Mouse (Mus musculus): Measurements from ENCODE around the gene Crtc3.

GRCm38 (mm10) chr7:80682630-80683029, 6.0 kb downstream of the Crtc3 start:
- no peak for TF ChIP-seq CHD2 (IDR thresholded peaks at IDR 0.05; ENCODE audit: low read depth, low read length)
- TF ChIP-seq MAFK (IDR thresholded peaks at IDR 0.05; ENCODE audit: insufficient read depth, low read depth, low read length), result no peak
- TF ChIP-seq HCFC1 (IDR thresholded peaks at IDR 0.05; ENCODE audit: borderline replicate concordance, insufficient read depth, low read length), result no peak
- no peak for TF ChIP-seq ZC3H11A (IDR thresholded peaks at IDR 0.05; ENCODE audit: borderline replicate concordance, low read depth, low read length)

Measured in ES-E14 (cell line).